Mouse (Mus musculus) testis, adult 2 months (tissue): ENCODE data around the gene Eln.

ENCODE experiments used
- CTCF ChIP-seq: fragments of 200-500 bp; IDR thresholded peaks from 2 replicates; pipeline ENCODE4 v1.5.1; 2012; ENCODE audit warnings: low read depth, mild to moderate bottlenecking, inconsistent platforms, low read length, moderate library complexity; ENCODE audit not compliant: control insufficient read depth, insufficient read depth, insufficient replicate concordance
- POLR2A ChIP-seq: fragments of 200-500 bp; IDR thresholded peaks from 2 replicates; pipeline ENCODE4 v1.6.1; 2012; ENCODE audit warnings: low read depth, mild to moderate bottlenecking, inconsistent platforms, low read length, moderate library complexity; ENCODE audit not compliant: control insufficient read depth

DNA sequence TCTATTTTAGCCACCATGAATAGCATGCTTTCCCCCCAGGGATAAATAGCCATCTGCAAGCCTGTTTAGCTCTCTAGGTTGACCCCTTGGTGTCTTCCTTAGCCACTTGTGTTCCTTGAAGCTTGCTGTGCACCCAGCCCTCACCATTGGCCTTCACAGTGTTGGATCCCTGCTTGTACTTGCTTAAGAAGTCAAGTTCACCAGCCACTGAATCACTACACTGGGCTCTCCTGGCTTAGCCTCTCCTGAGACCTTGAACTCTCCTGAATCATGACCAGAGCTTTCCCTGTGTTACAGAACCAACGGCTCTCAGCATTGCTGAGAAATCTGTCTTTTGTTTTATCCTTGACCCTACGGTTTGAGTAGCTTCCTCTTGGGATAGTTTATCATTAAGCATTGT lies 33.0 kb upstream of the Eln start:
- TF ChIP-seq POLR2A (no peak), CTCF (no peak)
